Mouse (Mus musculus) intestine, embryonic 14.5 days (tissue): ENCODE measurements around the gene Lmo4. TPM values are rescaled to one million over a fixed set of nuclear protein-coding genes. Genes with fewer than 3 reads are reported as not detected.

Experiments used
- ATAC-seq: fragments of 200-750 bp; cut with Nextera tagmentation; replicated peaks from 2 replicates; pipeline ENCODE4 v1.8.0; 2017; ENCODE audit warnings: low read depth, moderate number of reproducible peaks, moderate TSS enrichment, moderate library complexity; ENCODE audit not compliant: low FRiP score, low TSS enrichment
- DNase-seq: peaks from one replicate; pipeline ENCODE4 v3.0.0-alpha.2; 2018; ENCODE audit warnings: low spot score
- H3K27ac ChIP-seq: fragments of 300-500 bp; sonication (generic); 2 replicates; pipeline ENCODE4 v1.5.1; 2014; ENCODE audit warnings: low read depth, mild to moderate bottlenecking, control low read depth
- H3K27me3 ChIP-seq: fragments of 300-500 bp; sonication (generic); replicated peaks from 2 replicates; pipeline ENCODE4 v1.6.1; 2014; ENCODE audit warnings: low read length, control low read depth; ENCODE audit not compliant: control insufficient read depth, insufficient read depth
- H3K36me3 ChIP-seq: fragments of 300-500 bp; sonication (generic); 2 replicates; pipeline ENCODE4 v1.6.1; 2014; ENCODE audit warnings: low read length, control low read depth; ENCODE audit not compliant: control insufficient read depth, insufficient read depth
- H3K4me1 ChIP-seq: fragments of 300-500 bp; sonication (generic); replicated peaks from 2 replicates; pipeline ENCODE4 v1.6.1; 2014; ENCODE audit warnings: low read length, control low read depth, mixed read lengths; ENCODE audit not compliant: control insufficient read depth, insufficient read depth
- H3K4me2 ChIP-seq: fragments of 300-500 bp; sonication (generic); 2 replicates; pipeline ENCODE4 v1.6.1; 2014; ENCODE audit warnings: low read length
- H3K4me3 ChIP-seq: fragments of 300-500 bp; sonication (generic); 2 replicates; pipeline ENCODE4 v1.5.1; 2014; ENCODE audit warnings: low read depth, low read length, control low read depth, mixed read lengths
- H3K9ac ChIP-seq: fragments of 300-500 bp; sonication (generic); 2 replicates; pipeline ENCODE4 v1.6.1; 2014; ENCODE audit warnings: mild to moderate bottlenecking, low read length
- H3K9me3 ChIP-seq: fragments of 300-500 bp; sonication (generic); 2 replicates; pipeline ENCODE4 v1.6.1; 2016; ENCODE audit warnings: low read length, control low read depth; ENCODE audit not compliant: control insufficient read depth
- WGBS: fragments of 180-500 bp; shearing (Covaris S2); extraction: QIAGEN DNeasy Blood & Tissue Kit; methylation state at CpG from one replicate; pipeline ENCODE4 v1.1.7; 2014; 5-methylcytosine and 5-hydroxymethylcytosine counted together
- polyA plus RNA-seq: library from polyadenylated mRNA; unstranded; fragments of >200 nt; fragmentation: Nextera tagmentation; extraction: Ambion mirVana; gene quantifications from 2 replicates; pipeline ENCODE4 v1.2.1, GENCODE M21; 2014

Lmo4 gene
- polyA plus RNA-seq, 1 experiment from 2014 or later, result 73.4 TPM

GRCm38 (mm10) chr3:144166439-144167155 lies 38.4 kb downstream of the Lmo4 start:
- no peak for ATAC-seq
- Histone ChIP-seq H3K9ac (no peak overlapping the region), H3K4me2 (no peak overlapping the region), H3K4me1 (peaks cover 16% of the 10 kb centered on the region), H3K4me3 (no peak overlapping the region), H3K9me3 (no peaks in the 10 kb centered on the region; the same call in 1 of the 2 replicates), H3K36me3 (no peaks in the 10 kb centered on the region), H3K27me3 (no peaks in the 10 kb centered on the region), H3K27ac (no peak overlapping the region)
- no peak for DNase-seq
- WGBS, result 86% methylated on average over 8 of the region's 8 CpGs

GRCm38 (mm10) chr3:144165439-144165838 lies 39.6 kb downstream of the Lmo4 start:
- ATAC-seq, result no peak
- Histone ChIP-seq H3K36me3 (no peaks in the 10 kb centered on the region), H3K4me3 (no peak overlapping the region), H3K27me3 (no peaks in the 10 kb centered on the region), H3K9ac (no peak overlapping the region), H3K9me3 (no peaks in the 10 kb centered on the region; the same call in 1 of the 2 replicates), H3K4me1 (peaks cover 16% of the 10 kb centered on the region), H3K4me2 (no peak overlapping the region), H3K27ac (no peak overlapping the region)
- WGBS, result 80% methylated on average over 12 of the region's 12 CpGs
- no peak for DNase-seq

- no peak overlapping the region for H3K4me3 ChIP-seq
- 58% methylated on average over 9 of the region's 9 CpGs for WGBS
- no peak overlapping the region for H3K4me2 ChIP-seq
- H3K9ac ChIP-seq, result no peak overlapping the region
- H3K27me3 ChIP-seq, result no peaks in the 10 kb centered on the region
- ATAC-seq, result no peak
- no peak overlapping the region for H3K27ac ChIP-seq
- H3K4me1 ChIP-seq, result peaks cover 16% of the 10 kb centered on the region
- DNase-seq, result no peak
- H3K36me3 ChIP-seq, result no peaks in the 10 kb centered on the region
- no peaks in the 10 kb centered on the region; the same call in 1 of the 2 replicates for H3K9me3 ChIP-seq
Measured at GRCm38 (mm10) chr3:144164665-144165385, 40.2 kb downstream of the Lmo4 start.

- peaks cover 16% of the 10 kb centered on the region for H3K4me1 ChIP-seq
- ATAC-seq (no peak), DNase-seq (no peak)
- no peaks in the 10 kb centered on the region for H3K27me3 ChIP-seq
- WGBS, result 91% methylated on average over 2 of the region's 2 CpGs
- no peak overlapping the region for H3K4me2 ChIP-seq
- H3K36me3 ChIP-seq, result no peaks in the 10 kb centered on the region
- H3K9me3 ChIP-seq, result no peaks in the 10 kb centered on the region; the same call in 1 of the 2 replicates
- H3K9ac ChIP-seq, result no peak overlapping the region
- H3K4me3 ChIP-seq, result no peak overlapping the region
- H3K27ac ChIP-seq, result no peak overlapping the region
Measured at GRCm38 (mm10) chr3:144163718-144164117, 41.3 kb downstream of the Lmo4 start.

GRCm38 (mm10) chr3:144162156-144162555 lies 42.9 kb downstream of the Lmo4 start:
- no peaks in the 10 kb centered on the region for H3K27me3 ChIP-seq
- no peak overlapping the region for H3K27ac ChIP-seq
- H3K36me3 ChIP-seq, result no peaks in the 10 kb centered on the region
- H3K4me1 ChIP-seq, result peaks cover 16% of the 10 kb centered on the region
- 12% methylated on average over 8 of the region's 8 CpGs for WGBS
- ATAC-seq (no peak), DNase-seq (no peak)
- H3K9me3 ChIP-seq, result no peaks in the 10 kb centered on the region; the same call in 1 of the 2 replicates
- H3K4me3 ChIP-seq, result no peak overlapping the region
- H3K4me2 ChIP-seq, result no peak overlapping the region
- no peak overlapping the region for H3K9ac ChIP-seq

- DNase-seq (no peak), ATAC-seq (no peak)
- no peak overlapping the region for H3K4me2 ChIP-seq
- peaks cover 16% of the 10 kb centered on the region for H3K4me1 ChIP-seq
- H3K9ac ChIP-seq, result no peak overlapping the region
- WGBS, result 80% methylated on average over 2 of the region's 2 CpGs
- no peaks in the 10 kb centered on the region for H3K9me3 ChIP-seq
- H3K4me3 ChIP-seq, result no peak overlapping the region
- no peaks in the 10 kb centered on the region for H3K36me3 ChIP-seq
- H3K27ac ChIP-seq, result no peak overlapping the region
- H3K27me3 ChIP-seq, result no peaks in the 10 kb centered on the region
Measured at GRCm38 (mm10) chr3:144161261-144161660, 43.8 kb downstream of the Lmo4 start.

GRCm38 (mm10) chr3:144155746-144156145 lies 49.3 kb downstream of the Lmo4 start:
- Histone ChIP-seq H3K4me1 (no peaks in the 10 kb centered on the region), H3K9me3 (no peaks in the 10 kb centered on the region), H3K27ac (no peak overlapping the region), H3K27me3 (no peaks in the 10 kb centered on the region), H3K9ac (no peak overlapping the region), H3K36me3 (no peaks in the 10 kb centered on the region), H3K4me2 (no peak overlapping the region), H3K4me3 (no peak overlapping the region)
- WGBS, result 73% methylated on average over 3 of the region's 3 CpGs
- no peak for ATAC-seq
- DNase-seq, result no peak

- Histone ChIP-seq H3K9ac (no peak overlapping the region), H3K4me1 (no peaks in the 10 kb centered on the region), H3K4me3 (no peak overlapping the region), H3K36me3 (no peaks in the 10 kb centered on the region), H3K4me2 (no peak overlapping the region), H3K27me3 (no peaks in the 10 kb centered on the region), H3K9me3 (no peaks in the 10 kb centered on the region), H3K27ac (no peak overlapping the region)
- WGBS, result 52% methylated on average over 2 of the region's 2 CpGs
- ATAC-seq (no peak), DNase-seq (no peak)
Measured at GRCm38 (mm10) chr3:144153395-144153794, 51.6 kb downstream of the Lmo4 start.
